Mouse (Mus musculus) gastrocnemius, postnatal 36 days (tissue): ENCODE results near the gene Nfe2l2. TPM values are rescaled to one million over a fixed set of nuclear protein-coding genes. Genes with fewer than 3 reads are reported as not detected.
A peak's percentile ranks its signal among the peaks of the same experiment; 100 is the strongest.
"Not testable (repeated sequence)": the region's sequence is repeated elsewhere in the genome, so short reads cannot be mapped to it uniquely, and the experiment has no call there.

Source experiments
- DNase-seq, 2 experiments: peaks; one replicate each; pipeline ENCODE4 v3.0.0; 2022
- intact Hi-C: fragments of 180-260 bp; cut with DNase I; formaldehyde crosslinking; loops from one replicate; pipeline ENCODE4 v1.15.1; 2025
- total RNA-seq, 2 experiments: library from RNA; stranded (reverse); gene quantifications; 2 replicates each; pipeline ENCODE4 v1.2.3; 2021

Gene Nfe2l2
- total RNA-seq, 2 experiments from 2014 or later = 33.2 to 40.3 TPM

DNA sequence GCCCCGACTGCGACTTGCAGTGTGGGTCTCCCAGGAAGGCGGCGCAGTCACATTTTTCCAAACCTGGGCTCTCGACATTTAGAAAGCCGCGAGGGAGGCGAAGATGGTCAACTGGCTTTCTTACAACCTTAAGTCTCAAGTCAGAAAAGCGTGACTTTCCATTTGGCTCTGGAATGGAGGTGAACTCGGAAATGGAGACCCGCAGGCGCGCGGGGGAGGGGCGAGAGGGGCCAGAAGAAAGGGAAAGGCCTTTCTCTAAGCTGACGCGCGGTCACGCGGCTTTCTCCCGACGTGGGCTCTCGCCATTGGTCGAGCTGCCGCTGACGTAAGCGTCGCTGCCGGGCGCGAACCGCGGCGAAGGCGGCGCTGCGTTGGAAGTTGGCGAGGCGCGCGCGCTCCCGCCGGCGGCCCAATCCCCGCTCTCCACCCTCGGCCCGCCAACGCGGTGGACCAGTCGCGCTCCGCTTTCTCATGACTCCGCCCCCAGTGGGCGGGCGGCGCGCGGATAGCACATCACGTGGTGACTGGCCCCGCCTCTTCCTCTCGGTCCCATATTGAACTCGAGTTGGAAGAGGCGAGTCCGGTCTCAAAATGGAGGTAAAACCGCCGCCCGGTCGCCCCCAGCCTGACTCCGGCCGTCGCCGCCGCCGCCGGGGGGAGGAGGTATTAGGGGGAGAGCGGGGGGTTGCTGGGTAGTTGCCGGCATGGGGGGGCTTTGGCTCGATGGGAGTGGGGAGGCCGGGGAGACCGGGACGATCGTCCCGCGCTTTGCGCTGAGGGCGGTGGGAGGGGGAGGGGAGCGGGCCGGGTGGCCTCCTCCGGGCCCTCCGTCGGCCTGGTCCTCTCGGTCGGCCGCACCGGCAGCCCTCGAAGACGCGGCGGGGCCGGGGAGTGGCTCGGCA lies 45.5 kb downstream of the Nfe2l2 start, which contains the start of gene Hnrnpa3:
Gene Hnrnpa3, plus strand, starts transcription at position 535 of the 902 bp plus-strand sequence.
- peak; percentile 96 to 97 for DNase-seq
- intact Hi-C loops = loop anchor here (1.0 to 5.0 kb wide), 2 partner anchors 45 to 47 kb away; partner anchors contain the start of gene Nfe2l2

DNA sequence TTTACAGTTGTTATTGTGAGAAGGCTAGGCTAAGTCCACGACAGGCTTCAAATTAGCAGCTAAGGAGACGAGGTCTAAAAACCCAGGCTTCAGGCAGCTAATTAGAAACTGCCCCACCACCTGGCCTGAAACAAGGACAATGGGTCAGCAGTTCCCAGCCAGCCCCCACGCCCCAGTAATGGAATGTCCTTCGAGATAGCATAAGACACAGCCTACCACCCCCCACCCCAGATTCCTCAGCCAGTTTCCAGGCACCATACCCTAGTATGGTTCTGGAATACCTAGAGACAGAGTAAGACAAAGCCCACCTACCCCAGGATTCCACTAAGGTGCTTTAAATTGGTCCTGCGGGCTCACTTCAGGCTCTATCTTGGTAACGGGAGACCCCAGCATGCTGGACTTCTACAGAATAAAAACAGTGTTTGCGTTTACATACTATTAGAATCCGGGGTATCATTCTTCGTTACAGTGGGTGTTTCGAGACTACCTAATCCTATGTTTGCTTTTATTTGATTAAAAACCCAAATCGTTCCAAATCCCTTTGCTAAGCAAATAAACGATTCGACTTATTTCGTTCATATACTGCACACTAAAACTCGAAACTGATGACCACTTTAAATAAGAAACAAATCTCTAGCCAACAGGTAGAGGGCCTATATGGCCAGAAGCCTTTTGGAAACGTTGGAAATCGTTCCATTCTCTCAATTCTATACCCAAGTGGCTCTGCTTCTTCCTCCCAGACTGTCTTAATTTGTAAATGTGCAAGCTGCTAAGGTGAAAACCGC lies 46.3 kb downstream of the Nfe2l2 start:
- DNase-seq = no peak
- intact Hi-C loops = loop anchor here (5.0 kb wide), 1 partner anchor 46 kb away; no protein-coding TSS in a partner anchor

DNA sequence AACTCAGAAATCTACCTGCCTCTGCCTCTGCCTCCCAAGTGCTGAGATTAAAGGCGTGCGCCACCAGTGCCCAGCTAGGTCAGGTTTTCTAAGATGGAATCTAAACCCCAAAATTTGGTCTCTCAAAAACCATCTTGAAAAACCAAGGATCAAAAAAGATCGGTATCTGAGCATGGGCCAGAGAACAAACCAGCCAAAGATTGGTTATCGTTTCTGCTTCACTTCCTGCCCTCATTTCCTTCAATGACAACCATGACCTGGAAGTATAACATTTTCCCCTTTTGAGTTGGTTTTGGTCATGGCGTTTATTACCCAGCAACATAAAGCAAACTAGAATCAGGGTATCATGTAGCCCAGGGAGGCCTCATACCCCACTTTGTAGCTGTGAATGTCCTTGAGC lies 47.5 kb downstream of the Nfe2l2 start:
- intact Hi-C loops = loop anchor here (5.0 kb wide), 1 partner anchor 45 kb away; no protein-coding TSS in a partner anchor
- no peak for DNase-seq

DNA sequence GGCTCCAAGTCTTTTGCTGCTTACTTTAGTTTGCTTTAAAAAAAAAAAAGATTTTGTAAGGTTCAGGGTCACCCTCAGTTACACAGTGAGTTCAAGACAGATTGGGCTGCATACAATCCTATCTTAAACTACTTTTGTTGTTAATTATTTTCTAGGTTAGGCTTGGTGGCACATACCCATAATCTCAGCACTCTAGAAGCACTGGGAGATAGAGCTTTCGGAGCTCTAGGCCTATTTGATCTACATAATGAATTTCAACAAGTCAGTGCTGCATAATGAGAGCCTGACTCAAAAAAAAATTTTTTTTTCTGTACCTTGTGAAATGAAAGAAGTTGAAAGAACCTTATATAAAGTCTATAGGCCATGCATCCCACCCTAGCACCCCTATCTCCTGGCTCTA lies 49.8 kb downstream of the Nfe2l2 start:
- DNase-seq = no peak
- intact Hi-C loops = loop anchor here (5.0 kb wide), 1 partner anchor 42 kb away; no protein-coding TSS in a partner anchor

DNA sequence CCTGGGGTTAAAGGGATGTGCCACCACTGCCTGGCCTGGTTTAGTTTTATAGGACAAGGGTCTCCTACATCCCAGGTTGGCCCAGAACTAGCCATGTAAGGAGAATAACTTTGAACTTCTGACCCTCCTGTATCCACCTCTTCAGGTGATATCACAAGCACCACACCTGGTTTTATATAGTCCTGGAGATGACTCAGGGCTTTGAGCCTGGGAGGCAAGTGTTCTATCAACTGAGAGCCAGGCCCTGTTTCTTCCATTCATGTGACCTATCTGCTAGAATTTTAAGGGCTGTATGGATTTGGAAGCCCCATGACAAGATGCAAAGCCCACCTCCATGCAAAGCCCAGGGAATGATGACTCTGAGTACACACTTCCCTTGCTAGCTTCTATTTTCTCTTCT lies 51.3 kb downstream of the Nfe2l2 start:
- intact Hi-C loops = no loop called here
- DNase-seq = no peak

DNA sequence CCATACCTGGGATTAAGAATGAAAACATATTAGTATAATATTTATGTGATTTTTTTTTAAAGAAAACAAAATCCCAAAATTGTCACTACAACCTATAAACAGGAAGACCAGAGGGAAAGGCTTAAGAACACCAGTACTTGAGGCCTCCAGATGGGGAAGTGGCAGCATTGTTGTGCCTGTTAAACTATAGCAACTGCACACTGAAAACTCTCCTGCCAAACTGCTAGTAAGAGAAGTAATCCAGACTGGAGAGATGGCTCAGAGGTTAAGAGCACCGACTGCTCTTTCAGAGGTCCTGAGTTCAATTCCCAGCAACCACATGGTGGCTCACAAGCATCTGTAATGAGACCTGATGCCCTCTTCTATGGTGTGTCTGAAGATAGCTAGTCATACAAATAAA lies 54.0 kb downstream of the Nfe2l2 start:
- intact Hi-C loops = no loop called here
- no peak for DNase-seq

DNA sequence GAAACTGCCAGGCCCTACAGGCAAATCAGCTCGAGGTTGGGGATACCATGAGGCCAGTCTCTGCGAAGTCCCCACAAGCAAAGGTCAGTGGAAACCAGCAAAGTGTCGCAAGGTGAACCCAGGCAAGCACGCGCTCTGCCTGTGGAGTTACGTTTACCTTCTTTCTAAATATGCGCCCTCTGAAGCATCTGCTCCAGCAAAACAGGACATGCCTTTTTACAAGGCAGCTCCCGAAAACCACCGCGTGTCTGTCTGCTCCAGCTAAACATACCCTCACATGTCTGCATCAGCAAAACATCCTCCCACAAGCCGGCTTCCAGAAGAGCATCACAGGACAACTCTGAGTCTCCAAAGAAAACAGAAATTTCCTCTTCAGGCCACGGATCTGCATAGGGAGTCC lies 59.2 kb downstream of the Nfe2l2 start:
- intact Hi-C loops = no loop called here
- no peak for DNase-seq

DNA sequence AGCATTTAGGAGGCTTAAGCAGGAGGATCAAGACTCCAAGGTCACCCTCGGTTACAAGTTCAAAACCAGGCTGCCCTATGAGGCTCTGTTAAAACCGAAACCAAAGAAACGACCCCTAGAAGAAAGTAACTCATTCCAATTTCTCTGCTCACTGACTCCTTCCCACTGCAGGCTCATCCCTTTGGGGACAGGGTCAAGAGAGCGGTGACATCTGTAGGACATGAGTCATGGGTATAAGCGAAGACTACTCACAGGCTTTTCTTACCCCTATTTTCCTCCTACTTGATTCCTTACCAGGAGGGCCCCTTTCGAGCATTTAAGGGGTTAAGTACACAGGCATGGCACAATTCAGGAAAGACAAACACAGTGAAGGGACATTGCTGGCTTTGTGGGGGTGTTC lies 60.5 kb downstream of the Nfe2l2 start:
- no peak for DNase-seq
- intact Hi-C loops = no loop called here

DNA sequence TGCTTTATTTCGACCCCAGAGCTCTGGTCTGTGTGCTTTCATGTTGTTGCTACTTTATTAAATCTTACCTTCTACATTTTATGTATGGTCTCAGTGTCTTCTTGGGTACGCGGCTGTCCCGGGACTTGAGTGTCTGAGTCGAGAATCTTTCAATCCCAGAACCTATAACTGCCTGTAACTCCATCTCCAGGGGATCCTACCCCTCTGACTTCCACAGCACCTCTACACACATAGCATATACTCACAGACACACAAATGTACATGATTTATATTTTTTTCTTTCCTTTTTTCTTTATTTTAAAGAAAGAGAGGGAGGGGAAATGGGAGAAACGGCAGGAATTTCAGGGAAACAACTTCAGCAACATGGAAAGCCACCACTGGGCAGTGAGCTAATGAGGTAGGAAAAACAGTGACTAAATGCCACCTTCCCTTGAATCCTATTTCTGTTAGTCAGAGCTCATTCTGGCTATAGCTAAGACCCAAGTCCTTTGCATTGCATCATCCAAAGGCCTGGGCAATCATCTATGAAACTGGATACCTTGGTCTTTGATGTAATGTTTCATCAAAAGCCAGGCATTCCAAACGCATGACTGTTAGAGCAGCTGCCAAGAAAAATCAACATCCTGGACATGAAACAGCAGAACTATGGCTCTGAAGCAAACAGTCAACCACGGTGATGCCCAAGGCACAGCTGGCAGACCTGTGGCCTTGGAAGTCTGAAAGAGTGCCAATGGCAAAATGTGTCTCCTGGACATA lies 61.5 kb downstream of the Nfe2l2 start:
- intact Hi-C loops = no loop called here

DNA sequence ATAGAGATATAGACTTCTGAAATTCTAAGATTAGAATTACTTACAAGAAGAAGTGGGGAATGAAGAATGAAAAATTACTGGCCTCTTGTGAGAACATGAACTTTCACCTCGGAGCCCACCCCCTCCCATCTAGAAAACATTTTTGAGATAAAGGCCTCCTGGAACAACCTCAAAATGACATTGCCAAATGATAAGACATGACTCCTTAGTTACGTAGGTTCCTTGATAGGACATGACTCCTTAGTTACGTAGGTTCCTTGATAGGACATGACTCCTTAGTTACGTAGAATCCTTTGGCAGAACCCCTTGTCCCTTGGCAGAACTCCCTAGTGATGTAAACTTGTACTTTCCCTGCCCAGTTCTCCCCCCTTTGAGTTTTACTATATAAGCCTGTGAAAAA lies 62.1 kb downstream of the Nfe2l2 start:
- DNase-seq, intact Hi-C loops: not testable (repeated sequence)

More for the DNA sequence above, 61.5 kb downstream of the Nfe2l2 start:
- no peak for DNase-seq

DNA sequence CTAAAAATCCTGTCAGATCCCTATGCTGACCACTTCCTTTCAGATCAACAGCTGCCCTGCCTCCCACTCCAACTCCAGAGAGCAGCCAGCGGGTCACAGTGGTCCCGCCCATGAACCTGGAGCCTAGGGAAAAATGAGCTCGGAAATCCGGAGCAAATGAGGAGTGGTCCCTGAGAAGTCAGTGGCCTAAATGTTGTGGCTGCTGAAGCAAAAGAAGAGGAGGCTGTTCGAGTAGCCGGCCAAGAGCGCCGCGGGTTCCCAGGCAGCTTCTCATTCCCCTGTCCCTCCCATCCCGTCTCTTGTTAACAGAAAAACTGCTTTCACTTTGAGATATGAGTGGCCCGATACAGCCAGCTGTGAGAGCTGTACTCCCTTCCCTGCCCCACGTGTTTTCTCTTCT lies 64.9 kb downstream of the Nfe2l2 start:
- DNase-seq = peak in 1 of 2 experiments; percentile 22
- intact Hi-C loops = not testable (repeated sequence)

DNA sequence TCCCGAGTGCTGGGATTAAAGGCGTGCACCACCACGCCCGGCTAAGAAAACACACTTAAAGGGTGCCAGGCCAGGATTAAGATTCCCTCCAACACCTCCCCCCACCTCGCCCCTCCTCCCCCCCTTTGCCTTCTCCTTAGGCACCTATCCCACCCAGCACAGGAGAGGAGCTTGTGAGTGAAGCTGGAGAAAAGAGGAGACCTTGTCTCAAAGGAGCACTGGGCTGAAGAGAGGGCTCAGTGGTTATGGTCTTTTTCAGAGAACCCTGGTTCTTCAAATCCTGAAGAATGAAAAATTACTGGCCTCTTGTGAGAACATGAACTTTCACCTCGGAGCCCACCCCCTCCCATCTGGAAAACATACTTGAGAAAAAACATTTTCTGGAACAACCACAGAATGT lies 66.6 kb downstream of the Nfe2l2 start:
- DNase-seq, intact Hi-C loops: not testable (repeated sequence)

DNA sequence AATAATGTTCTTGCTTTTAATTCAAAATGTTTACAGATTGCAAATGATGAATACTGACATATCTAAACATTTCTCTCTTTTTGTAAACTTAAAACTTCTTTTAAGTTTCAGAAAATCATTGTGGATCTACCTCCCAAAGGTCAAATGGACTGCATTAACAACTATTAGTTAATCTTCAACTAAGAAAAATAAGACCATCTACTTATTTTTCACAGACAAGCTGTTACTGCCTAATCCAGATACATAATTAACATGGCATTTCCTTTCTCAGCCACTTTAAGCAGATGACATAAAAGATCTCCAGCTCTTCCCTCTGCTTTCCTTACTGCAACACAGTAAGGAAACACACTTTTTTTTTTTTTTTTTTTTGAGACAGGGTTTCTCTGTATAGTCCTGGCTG lies 67.1 kb downstream of the Nfe2l2 start:
- intact Hi-C loops = no loop called here
- DNase-seq = no peak

DNA sequence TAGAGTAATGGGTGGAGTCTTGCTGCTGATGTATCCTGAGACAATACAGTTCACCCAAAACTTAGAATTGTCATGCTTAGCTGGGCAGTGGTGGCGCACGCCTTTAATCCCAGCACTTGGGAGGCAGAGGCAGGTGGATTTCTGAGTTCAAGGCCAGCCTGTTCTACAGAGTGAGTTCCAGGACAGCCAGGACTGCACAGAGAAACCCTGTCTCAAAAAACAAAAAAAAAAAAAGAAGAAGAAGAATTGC lies 67.5 kb downstream of the Nfe2l2 start:
- DNase-seq, intact Hi-C loops: not testable (repeated sequence)

DNA sequence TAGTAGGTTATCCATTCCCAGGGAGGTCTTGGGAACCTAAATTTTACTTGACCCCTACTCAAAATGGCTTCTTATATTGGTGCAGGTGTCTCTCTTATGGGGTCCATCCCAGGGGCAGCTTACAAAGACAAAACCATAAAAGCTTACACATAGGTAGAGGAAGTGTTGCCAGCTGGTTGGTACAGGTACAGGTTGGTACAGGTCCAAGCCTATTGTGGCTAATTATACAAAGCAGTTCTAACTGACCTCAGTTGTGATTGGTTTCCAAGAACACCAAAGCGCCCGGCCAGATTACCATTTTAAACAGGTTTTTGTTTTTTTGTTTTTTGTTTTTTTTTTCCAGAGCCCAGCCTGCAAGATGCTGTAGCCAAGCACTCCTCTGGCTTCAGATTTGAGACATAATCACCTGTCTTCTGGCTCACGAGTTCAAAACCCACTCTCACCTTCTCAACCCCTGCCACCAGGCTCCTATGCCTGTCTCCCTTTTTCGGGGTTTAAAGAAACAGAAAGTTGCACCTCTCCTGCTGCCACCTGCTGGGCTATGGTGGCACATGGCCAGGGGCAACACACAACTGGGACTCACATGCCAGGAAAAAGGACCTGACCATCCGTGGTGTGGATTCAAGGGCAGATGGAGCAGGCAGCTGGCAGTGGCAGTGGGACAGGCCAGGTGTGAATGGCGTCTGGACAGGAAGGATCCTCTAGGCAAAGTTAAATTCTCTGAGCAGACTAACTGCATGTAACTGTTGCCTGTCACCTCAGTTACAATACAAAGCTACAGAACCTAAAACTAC lies 68.0 kb downstream of the Nfe2l2 start:
- intact Hi-C loops = no loop called here
- no peak for DNase-seq

DNA sequence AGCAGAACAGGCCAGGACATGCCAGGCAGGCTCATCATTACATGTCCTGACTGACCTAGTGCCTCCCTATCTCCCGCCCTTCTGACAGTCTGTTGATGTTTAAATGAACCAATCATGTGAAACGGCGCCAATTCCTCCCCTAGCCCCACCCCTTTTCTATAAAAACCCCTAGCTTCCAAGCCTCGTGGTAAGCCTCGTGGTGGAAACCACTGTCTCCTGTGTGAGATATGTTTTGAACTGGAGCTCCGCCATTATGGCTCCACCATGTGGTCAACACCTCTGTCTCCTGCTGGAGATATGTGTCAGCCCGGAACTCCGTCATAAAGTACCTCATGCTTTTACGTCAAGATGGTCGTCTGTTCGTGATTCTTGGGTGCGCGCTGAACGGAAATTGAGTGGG lies 70.0 kb downstream of the Nfe2l2 start:
- intact Hi-C loops, DNase-seq: not testable (repeated sequence)

DNA sequence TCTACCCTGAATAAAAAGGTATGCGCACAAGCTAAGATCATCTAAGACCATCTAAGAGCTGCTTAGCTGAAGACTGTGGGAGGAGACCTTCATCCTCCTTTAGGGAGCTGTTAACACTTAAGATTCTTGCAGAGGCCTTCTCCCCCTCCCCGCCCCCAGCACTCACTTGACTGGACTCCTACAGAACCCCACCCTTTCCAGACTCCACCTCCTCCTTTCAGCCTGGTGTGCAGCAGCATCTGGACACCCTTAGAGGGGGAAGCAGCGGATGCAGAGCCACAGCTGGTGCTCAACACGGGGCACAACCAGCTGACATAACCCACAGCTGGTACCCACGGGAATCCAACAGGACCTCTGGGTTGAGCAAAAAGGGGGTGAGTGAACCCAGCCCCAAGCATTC lies 70.7 kb downstream of the Nfe2l2 start:
- no peak for DNase-seq
- intact Hi-C loops = no loop called here

DNA sequence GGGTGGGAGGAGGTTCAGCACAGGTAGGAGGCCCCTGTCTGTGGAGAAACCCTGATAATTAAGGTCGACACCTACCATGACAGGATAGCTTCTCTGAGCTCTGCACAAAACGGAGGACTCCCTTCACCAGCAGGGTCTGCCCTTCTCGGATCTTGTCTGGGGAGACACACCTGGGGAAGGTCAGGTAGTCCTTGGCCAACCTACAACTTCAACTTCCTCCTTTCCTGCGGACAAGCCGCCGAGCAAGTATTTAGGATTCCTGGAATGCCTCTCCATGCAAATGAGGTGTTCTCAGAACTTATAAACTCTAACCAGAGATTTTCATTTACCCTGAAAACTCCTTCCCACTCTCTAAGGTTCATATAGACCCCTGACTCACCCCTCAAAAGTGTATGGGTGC lies 71.1 kb downstream of the Nfe2l2 start:
- intact Hi-C loops = no loop called here
- no peak for DNase-seq

DNA sequence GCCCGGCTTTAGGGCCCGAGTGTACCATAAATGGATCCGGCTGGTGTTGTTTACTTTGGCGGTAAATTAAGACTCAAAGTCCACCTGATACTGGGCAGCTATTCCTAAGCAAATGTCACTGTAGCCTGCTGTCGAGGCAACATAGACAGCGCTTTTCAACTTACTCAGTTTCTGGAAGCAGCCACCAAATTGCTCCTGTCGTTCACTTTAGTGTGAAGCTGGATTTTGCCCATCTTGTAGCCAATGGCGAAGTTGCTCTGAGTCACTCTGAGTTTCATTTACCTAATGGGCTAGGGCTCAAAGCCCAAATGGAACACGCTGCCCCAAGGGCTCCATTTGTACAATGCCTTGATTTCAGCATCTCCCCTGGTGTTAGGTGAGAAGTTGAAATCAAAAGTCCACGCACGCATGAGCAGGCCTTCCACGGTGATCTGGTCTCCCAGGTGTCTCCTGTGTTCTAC lies 71.7 kb downstream of the Nfe2l2 start:
- intact Hi-C loops = no loop called here
- DNase-seq = no peak

DNA sequence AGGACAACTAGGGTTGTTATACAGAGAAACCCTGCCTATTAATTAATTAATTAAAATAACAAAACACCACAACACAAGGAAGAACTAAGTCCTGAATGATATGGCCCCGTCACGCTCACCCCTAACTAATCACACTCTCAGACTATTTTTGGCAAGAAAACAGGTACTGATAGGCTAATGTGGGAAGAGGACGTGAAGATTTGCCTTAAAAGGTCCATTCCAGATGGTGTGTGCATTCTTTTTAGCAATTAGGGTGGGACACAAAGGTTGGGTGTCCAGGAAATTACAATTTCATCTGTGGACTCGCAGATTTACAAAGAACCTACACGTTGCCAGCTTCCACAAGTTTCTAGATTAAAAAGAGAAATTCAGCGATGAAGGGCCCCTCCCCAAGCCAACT lies 72.4 kb downstream of the Nfe2l2 start:
- DNase-seq = no peak
- intact Hi-C loops = no loop called here
